Mouse (Mus musculus): ENCODE measurements around the gene Jph2.

The Jph2 gene

DNA sequence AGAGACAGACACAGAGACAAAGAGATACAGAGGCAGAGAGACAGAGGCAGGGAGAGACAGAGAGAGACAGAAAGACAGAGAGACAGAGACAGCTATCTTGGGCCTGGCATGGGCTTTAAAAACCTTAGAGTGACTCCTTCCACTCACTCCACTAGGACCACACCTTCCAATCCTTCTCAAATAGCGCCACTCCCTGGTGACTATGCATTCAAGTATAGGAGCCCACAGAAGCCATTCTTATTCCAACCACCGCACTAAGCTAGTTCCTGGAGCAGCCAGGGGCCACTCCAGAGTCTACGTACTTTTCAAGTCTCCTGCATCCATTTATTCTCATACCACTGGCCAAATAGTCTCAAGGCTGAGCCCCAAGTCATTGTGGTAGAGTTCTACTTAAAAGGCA, 79.0 kb downstream of the Jph2 start:
- in situ Hi-C loops (cut with MboI, MseI): no loop called here

- in situ Hi-C loops (cut with MboI, MseI): no loop called here
These were observed 80.5 kb downstream of the Jph2 start for GRCm38 (mm10) chr2:163317281-163317680.

DNA sequence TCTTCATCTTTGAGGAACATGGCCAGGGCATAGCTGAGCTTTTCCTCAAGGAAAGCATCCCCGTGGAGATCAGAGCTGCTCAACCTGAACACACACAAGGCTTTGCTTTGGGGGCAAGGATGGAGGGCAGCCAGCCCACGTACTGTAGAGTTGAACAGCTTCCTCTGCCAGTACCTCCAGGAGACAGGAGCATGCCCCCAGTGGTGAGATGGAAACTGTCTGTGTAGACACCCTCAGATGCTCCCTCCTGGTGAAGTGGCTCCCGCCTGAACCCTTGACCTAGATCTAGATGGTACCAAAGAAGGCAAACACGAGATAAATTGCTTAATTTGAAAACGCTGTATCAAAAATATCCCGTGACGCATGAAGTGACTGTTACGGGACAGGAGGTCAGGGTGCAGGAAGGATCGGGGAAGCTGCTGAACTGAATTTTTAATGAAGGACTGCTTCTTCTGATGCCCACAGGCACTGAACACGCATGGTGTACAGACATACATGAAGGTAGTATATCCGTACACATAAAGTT, 87.6 kb downstream of the Jph2 start:
- in situ Hi-C loops (cut with MboI, MseI): no loop called here

GRCm38 (mm10) chr2:163309376-163309775, 88.4 kb downstream of the Jph2 start:
- in situ Hi-C loops (cut with MboI, MseI): no loop called here

GRCm38 (mm10) chr2:163303037-163303436, 94.8 kb downstream of the Jph2 start:
- in situ Hi-C loops (cut with MboI, MseI): no loop called here

DNA sequence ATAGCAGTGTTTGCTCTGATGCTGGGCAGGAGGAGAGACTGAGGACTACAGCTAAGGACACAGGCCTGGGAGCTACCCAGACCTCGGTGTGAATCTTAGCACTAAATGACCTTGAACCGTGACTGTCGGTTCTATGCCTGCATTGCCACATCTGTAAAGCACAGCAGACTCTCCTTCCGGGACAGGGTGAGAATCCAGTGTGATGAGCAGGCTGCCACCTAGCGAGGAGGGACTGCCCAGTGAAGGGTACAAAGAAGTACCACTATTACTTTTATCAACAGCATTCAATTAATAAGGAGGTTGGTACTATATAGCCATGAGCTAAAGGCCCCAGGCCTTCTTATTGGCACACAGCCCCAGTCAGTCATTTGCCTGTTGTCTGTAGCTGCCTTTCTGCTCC, 96.2 kb downstream of the Jph2 start:
- in situ Hi-C loops (cut with MboI, MseI): no loop called here

GRCm38 (mm10) chr2:163300069-163301060, 97.4 kb downstream of the Jph2 start:
- in situ Hi-C loops (cut with MboI, MseI): no loop called here

DNA sequence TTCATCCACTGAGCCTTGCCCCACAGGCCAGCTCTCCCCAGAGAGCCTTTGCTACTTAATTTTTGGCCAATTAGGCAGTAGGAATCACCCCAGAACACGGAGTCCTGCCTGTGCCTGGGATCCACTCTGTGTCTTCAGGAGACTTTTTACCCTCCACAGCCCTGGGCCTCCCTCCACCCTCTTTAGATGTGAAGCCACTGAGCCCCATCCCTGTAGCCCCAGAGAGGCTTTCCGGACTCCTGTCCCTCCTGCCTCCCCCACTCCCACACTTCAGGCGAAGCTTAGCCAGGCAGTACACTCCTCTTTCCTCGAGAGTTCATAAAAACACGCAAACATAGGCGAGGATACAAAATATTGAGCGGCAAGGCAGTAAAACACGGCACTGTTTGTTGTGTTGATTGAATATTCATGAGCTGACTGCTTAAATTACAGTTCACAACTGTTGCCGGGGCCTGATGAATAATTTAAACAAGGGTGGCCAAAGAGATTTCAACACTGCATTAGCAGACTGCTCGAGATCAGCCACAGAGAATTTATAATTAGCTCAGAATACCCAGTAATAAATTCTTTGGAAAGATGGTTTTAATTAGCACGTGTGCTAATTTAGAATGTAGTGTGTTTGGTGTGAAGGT, 100.7 kb downstream of the Jph2 start:
- in situ Hi-C loops (cut with MboI, MseI): no loop called here

DNA sequence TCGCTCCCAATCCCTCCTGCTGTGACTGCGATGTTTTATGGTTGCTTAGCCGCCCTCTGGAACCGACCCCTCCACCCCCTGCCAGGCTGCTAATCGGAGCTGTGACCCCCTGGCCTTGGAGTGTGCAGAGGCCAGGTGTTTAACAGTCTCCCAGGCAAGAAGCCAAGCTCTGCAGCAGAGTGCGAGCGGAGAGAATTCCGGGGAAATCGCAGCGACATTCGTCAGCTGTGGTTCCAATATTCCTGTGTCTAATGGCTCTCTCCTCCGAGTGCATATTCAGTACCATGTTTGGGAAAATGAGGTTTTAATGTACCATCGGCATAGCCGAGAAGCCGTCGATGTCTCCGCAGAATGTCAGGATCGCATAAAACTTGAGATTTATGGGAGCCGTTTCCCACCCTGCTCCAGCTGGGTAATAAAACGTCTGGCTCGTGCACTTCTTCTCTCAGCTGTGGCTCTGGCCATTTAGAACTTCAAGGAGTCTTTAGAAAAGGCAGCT, 108.9 kb downstream of the Jph2 start:
- in situ Hi-C loops (cut with MboI, MseI): no loop called here
